Mouse (Mus musculus): ENCODE data around the gene Sap25. TPM values are rescaled to one million over a fixed set of nuclear protein-coding genes. Genes with fewer than 3 reads are reported as not detected.

Gene Sap25
- total and polyA plus RNA-seq, 2 experiments from 2014 or later = 3.7 to 5.2 TPM

DNA sequence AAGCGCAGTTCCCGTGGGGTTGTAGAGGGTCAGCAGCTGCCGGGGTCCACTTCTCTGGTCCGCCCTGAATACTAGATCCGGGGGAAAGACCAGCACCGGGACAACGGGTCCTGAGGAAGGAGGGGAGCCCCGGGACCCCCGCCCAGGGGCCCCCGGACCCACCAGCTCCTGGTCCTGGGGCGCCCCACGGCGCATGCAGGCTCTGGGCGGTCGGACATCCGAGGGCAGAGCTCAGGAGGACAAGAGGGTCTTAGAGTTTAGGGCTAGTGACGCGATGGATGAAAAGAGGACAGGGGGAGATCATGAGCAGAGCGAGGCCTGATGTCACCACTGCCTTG, 40.9 kb upstream of the Sap25 start:
- Histone ChIP-seq H3K4me3 (ENCODE audit: low read length) (peak overlapping the region; percentile 72), H3K4me2 (ENCODE audit: low read depth, low read length) (peak overlapping the region; percentile 84), H3K27ac (peak overlapping the region; percentile 78), H3K4me1 (ENCODE audit: insufficient read depth, low read length) (peaks cover 10% of the 10 kb centered on the region; the same call in 1 of the 2 replicates), H3K9me3 (ENCODE audit: low read length) (no peaks in the 10 kb centered on the region), H3K27me3 (ENCODE audit: insufficient read depth, low read length) (no peaks in the 10 kb centered on the region), H3K36me3 (ENCODE audit: insufficient read depth, low read length) (no peaks in the 10 kb centered on the region; the same call in 1 of the 2 replicates), H3K9ac (replicated peaks; ENCODE audit: low read length) (peak overlapping the region; percentile 72)
- WGBS = 4% methylated on average over 19 of the region's 19 CpGs
- DNase-seq (ENCODE audit: low spot score) (no peak), ATAC-seq (no peak)
- TF ChIP-seq CTCF (IDR thresholded peaks at IDR 0.05; ENCODE audit: low read depth) = no peak

DNA sequence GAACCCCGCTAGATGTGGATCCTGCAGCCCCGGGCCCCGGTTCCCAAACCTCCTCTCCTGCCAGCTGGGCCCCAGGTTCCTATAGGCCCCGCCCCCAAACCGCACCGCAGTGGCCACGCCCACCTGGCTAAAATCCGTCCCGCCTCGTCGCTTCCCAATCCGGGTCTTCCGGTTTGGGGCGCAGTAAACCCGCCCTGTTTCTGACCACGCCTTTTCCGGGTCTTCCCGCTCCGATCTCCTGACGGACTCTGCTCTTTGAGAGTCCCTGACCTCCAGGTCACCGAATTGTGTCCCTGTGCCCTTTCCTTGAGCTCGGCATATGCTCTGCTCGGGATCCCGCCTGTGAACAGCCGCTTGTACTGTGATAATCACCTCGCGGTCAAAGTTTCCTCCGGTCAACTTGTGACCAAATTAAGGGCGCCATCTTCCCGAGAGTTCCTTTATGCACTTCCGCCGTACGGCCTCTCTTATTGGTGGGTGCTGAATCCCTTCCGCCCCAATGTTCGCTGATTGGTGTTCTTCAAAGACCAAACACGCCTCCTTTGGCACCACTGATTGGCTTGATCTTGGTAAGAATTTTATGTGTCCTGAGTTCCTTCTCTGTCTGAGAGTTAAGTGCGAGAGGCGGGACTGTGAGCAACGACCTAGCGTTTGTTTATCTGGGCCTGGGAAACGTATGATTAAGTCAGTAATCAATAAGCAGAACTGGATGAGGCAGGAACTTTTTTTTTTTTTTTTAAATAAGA, 40.3 kb upstream of the Sap25 start, which contains the start of gene Mospd3:
TSS of gene Mospd3 (minus strand) at position 440 of the 746 bp plus-strand sequence.
- WGBS = under 1% methylated on average over 40 of the region's 41 CpGs
- peak within 1 kb of the TSS; percentile 78 for H3K27ac ChIP-seq
- no peaks in the 10 kb centered on the region for H3K9me3 ChIP-seq (ENCODE audit: low read length)
- H3K4me3 ChIP-seq (ENCODE audit: low read length) = peak within 1 kb of the TSS; percentile 72
- peak within 1 kb of the TSS; percentile 84 for H3K4me2 ChIP-seq (ENCODE audit: low read depth, low read length)
- peak within 1 kb of the TSS; percentile 72 for H3K9ac ChIP-seq (replicated peaks; ENCODE audit: low read length)
- H3K27me3 ChIP-seq (ENCODE audit: insufficient read depth, low read length) = no peaks in the 10 kb centered on the region
- TF ChIP-seq CTCF (IDR thresholded peaks at IDR 0.05; ENCODE audit: low read depth) = no peak
- no peaks in the 10 kb centered on the region; the same call in 1 of the 2 replicates for H3K36me3 ChIP-seq (ENCODE audit: insufficient read depth, low read length)
- peak; percentile 96 for ATAC-seq
- peaks cover 10% of the 10 kb centered on the region; the same call in 1 of the 2 replicates for H3K4me1 ChIP-seq (ENCODE audit: insufficient read depth, low read length)
- DNase-seq (ENCODE audit: low spot score) = peak; percentile 98

GRCm38 (mm10) chr5:137601365-137601729, 39.8 kb upstream of the Sap25 start:
- no peak for DNase-seq (ENCODE audit: low spot score)
- Histone ChIP-seq H3K4me2 (ENCODE audit: low read depth, low read length) (peak overlapping the region; percentile 84), H3K27ac (peak overlapping the region; percentile 26; the same call in 1 of the 2 replicates), H3K36me3 (ENCODE audit: insufficient read depth, low read length) (no peaks in the 10 kb centered on the region; the same call in 1 of the 2 replicates), H3K9ac (replicated peaks; ENCODE audit: low read length) (peak overlapping the region; percentile 72; the same call in 1 of the 2 replicates), H3K4me3 (ENCODE audit: low read length) (peak overlapping the region; percentile 72), H3K9me3 (ENCODE audit: low read length) (no peaks in the 10 kb centered on the region), H3K4me1 (ENCODE audit: insufficient read depth, low read length) (peaks cover 10% of the 10 kb centered on the region; the same call in 1 of the 2 replicates), H3K27me3 (ENCODE audit: insufficient read depth, low read length) (no peaks in the 10 kb centered on the region)
- no peak for TF ChIP-seq CTCF (IDR thresholded peaks at IDR 0.05; ENCODE audit: low read depth)
- ATAC-seq = no peak
- WGBS = under 1% methylated on average over 22 of the region's 22 CpGs

- DNase-seq (ENCODE audit: low spot score) (no peak), ATAC-seq (0 out of 2 replicates have a peak, but pooled peaks have one; percentile 4)
- H3K4me1 ChIP-seq (ENCODE audit: insufficient read depth, low read length) = peaks cover 8% of the 10 kb centered on the region; the same call in 1 of the 2 replicates
- H3K27ac ChIP-seq = no peak overlapping the region
- H3K9ac ChIP-seq (replicated peaks; ENCODE audit: low read length) = no peak overlapping the region
- no peaks in the 10 kb centered on the region for H3K9me3 ChIP-seq (ENCODE audit: low read length)
- H3K27me3 ChIP-seq (ENCODE audit: insufficient read depth, low read length) = no peaks in the 10 kb centered on the region
- TF ChIP-seq CTCF (IDR thresholded peaks at IDR 0.05; ENCODE audit: low read depth) = no peak
- H3K4me2 ChIP-seq (ENCODE audit: low read depth, low read length) = peak overlapping the region; percentile 41
- WGBS = 14% methylated on average over 26 of the region's 26 CpGs
- no peaks in the 10 kb centered on the region for H3K36me3 ChIP-seq (ENCODE audit: insufficient read depth, low read length)
- H3K4me3 ChIP-seq (ENCODE audit: low read length) = 0 out of 2 replicates have a peak overlapping the region, but pooled peaks have one; percentile 13
Observed at GRCm38 (mm10) chr5:137607860-137608653, 33.1 kb upstream of the Sap25 start.

GRCm38 (mm10) chr5:137608654-137609190, 32.4 kb upstream of the Sap25 start:
- H3K9ac ChIP-seq (replicated peaks; ENCODE audit: low read length) = no peak overlapping the region
- 0 out of 2 replicates have a peak overlapping the region, but pooled peaks have one; percentile 13 for H3K4me3 ChIP-seq (ENCODE audit: low read length)
- H3K36me3 ChIP-seq (ENCODE audit: insufficient read depth, low read length) = no peaks in the 10 kb centered on the region
- ATAC-seq = no peak
- peaks cover 8% of the 10 kb centered on the region; the same call in 1 of the 2 replicates for H3K4me1 ChIP-seq (ENCODE audit: insufficient read depth, low read length)
- no peak; the same call in 1 of the 2 replicates for TF ChIP-seq CTCF (IDR thresholded peaks at IDR 0.05; ENCODE audit: low read depth)
- H3K4me2 ChIP-seq (ENCODE audit: low read depth, low read length) = peak overlapping the region; percentile 41
- H3K27ac ChIP-seq = no peak overlapping the region
- 23% methylated on average over 21 of the region's 23 CpGs for WGBS
- DNase-seq (ENCODE audit: low spot score) = no peak
- H3K27me3 ChIP-seq (ENCODE audit: insufficient read depth, low read length) = no peaks in the 10 kb centered on the region
- no peaks in the 10 kb centered on the region for H3K9me3 ChIP-seq (ENCODE audit: low read length)

- no peak for TF ChIP-seq CTCF (IDR thresholded peaks at IDR 0.05; ENCODE audit: low read depth)
- 62% methylated on average over 3 of the region's 3 CpGs for WGBS
- H3K4me2 ChIP-seq (ENCODE audit: low read depth, low read length) = no peak overlapping the region
- no peak overlapping the region for H3K9ac ChIP-seq (replicated peaks; ENCODE audit: low read length)
- ATAC-seq = no peak
- no peaks in the 10 kb centered on the region for H3K27me3 ChIP-seq (ENCODE audit: insufficient read depth, low read length)
- DNase-seq (ENCODE audit: low spot score) = no peak
- peaks cover 8% of the 10 kb centered on the region; the same call in 1 of the 2 replicates for H3K4me1 ChIP-seq (ENCODE audit: insufficient read depth, low read length)
- no peak overlapping the region for H3K27ac ChIP-seq
- no peaks in the 10 kb centered on the region for H3K9me3 ChIP-seq (ENCODE audit: low read length)
- no peaks in the 10 kb centered on the region for H3K36me3 ChIP-seq (ENCODE audit: insufficient read depth, low read length)
- H3K4me3 ChIP-seq (ENCODE audit: low read length) = no peak overlapping the region
Observed at GRCm38 (mm10) chr5:137609292-137609691, 31.8 kb upstream of the Sap25 start.
